Mouse (Mus musculus): Measurements from ENCODE around the gene Ankrd39.
"Not testable (repeated sequence)": the region's sequence is repeated elsewhere in the genome, so short reads cannot be mapped to it uniquely, and the experiment has no call there.

Gene Ankrd39

DNA sequence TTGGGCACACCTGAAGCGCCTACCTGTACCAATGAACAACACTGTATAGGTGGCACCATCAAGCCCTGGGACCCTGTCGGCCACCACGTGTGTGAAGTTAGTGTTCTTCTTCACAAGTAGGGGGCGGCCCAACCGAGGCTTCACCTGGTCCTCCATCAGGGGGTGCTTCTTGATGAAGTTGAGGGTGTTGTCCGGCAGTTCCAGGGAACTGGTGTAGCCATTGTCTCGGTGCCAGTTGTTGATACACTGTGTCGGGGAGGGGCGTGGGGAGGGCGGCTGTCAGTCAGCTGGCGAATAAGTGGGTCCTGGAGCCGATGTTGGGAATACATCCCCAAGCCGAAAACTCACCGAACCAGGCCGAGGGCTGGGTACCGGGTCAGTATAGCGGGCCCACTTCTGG, 4.7 kb upstream of the Ankrd39 start:
- no peak for DNase-seq (ENCODE audit: low spot score)

DNA sequence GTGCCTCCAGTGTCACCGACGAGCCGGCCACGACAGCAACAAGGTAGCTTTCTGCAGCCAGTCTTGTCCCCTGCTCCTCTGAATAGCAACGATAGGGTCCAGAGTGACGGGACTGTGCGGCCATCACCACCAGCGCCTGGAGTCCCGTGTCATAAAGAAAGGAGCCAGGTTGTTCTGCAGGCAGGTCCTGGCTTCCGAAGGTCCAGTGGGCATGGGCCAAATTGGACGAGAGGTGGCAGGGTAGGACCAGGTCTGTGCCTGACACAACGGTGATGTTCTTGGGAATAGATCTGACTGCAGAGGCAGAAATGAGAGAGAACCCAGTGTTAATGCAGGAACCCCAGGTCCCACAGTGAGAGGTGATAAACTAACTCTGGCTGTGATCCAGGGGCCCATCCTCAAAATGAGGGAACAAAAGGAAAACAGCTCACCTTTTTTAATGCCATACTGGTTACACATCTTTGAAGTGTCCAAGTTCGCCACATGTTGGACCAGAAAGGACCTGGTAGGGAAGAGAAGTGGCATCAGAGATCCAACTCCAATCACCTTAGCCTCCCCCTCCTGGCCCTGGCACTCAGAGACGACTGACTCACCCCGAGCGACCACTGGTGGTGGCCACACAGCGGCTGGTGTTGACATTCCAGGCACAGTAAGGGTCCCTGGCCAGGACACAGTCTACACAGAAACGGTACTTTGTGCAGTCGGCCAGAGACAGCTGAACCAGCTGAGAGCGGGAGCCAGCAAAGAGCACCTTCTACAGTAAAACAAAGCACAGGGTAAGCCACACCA, 3.0 kb upstream of the Ankrd39 start:
- no peak for DNase-seq (ENCODE audit: low spot score)

DNA sequence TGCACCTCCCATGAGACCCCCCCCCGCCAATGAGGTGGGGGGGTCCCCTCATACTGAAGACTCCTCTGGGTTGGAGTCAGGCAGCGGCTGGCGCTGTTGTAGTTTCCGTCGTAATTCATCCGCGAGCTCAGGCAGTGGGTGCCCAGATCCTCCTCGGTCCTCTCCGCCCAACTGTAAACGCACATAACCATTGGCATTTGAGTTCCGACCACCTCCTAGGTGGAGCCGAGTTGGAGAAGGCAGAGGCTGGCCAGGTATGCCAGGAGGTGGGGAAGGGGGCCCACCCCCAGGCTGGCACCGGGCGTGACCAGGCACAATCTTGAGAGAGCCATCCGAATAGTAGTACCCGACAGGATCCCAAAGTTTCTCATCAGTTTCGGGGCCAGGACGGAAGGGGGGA, 2.2 kb upstream of the Ankrd39 start:
- no peak for DNase-seq (ENCODE audit: low spot score)

DNA sequence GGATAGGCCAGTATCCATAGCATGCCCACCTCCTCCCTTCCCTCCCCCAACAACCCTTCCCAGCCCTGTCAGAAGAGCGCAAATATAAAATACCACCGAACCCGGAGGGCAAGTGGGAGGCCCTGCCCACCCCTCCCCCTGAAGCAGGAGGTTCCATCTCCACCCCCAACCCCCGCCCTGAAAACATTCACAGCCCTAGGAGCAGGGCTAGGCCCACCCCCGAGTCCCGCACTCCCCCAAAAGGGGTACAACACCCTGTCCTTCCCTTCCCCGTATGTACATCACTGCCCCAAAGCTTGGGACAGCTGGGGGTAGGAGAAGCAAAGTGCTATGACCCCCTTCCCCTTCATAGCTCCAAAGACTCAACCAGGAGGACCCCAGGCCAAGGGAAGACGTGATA, 1.5 kb upstream of the Ankrd39 start:
- DNase-seq (ENCODE audit: low spot score): no peak

DNA sequence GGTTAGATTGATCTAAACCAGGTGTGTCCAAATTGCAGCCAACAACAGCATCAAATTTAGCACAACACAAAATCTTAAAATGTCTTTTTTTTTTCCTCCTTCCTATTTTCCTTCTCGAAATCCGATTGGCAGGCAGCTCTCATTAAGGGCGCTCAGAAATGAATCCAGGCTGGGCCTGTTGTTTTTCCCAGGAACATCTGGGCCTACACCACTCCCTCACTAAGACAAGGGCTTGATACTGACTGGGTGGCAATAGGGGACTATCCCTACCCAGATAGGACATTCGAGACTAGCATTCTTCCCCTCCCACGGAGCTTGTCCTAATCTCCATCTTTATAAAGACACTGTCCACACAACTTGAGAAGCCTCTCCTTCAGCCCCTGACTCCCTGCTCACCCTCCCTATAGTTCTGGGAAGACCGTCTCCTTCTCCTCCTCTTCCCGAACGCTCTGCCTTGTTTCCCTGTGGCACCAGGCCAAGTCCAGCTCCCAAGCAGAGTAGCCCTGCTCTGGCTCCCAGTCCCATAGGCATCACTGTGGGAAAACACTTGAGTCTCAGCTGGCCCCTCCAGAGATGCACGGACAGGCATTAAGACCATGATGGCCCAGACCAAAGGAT, 845 bp upstream of the Ankrd39 start:
- DNase-seq (ENCODE audit: low spot score): peak; percentile 41

DNA sequence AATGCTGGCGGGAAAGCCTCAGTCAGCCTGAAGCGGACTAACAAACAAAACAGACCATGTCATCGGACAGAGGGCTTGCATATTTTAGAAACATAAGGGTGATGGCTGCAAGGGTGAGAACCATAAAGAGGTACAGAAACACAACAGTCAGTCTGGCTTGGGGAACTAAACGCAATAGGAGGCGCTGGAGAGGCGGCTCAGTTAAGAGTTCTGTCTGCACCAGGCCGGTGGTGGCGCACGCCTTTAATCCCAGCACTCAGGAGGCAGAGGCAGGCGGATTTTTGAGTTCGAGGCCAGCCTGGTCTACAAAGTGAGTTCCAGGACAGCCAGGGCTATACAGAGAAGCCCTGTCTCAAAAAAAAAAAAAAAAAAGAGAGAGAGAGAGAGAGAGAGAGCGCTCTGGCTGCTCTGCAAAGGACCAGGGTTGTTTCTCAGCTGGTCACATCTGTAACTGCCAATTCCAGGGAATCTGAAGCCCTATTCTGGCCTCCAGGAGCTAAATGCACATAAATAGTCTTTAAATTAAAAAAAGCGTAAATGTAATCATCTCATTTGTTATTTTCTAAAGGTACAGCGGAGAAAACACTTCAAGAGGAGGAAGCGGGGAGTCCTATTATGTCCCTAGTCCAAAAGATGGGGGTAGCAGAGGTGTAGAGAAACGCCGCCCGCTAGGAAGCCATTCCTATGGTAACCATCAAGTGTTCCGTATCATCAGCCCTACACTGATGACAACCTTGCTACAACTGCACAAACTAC, 1.2 kb downstream of the Ankrd39 start:
- DNase-seq (ENCODE audit: low spot score): no peak

DNA sequence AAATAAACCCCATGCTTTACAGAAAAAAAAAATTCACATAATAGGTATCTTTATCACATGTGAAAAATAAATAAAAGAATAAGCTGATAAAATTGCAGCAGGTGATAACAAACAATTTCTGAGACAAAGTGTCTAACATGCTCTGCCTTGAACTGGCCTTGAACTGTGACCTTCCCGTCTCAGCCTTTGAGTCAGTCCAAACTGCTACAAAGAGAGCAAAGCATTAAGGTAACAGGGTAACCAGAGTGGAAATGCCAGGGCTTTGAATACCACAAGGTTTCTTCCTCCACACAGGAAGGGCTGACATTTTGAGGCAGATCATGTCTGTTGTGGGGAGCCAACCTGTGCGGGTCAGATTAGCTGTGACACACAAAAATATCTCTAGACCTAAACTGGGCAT, 1.9 kb downstream of the Ankrd39 start:
- no peak for DNase-seq (ENCODE audit: low spot score)

DNA sequence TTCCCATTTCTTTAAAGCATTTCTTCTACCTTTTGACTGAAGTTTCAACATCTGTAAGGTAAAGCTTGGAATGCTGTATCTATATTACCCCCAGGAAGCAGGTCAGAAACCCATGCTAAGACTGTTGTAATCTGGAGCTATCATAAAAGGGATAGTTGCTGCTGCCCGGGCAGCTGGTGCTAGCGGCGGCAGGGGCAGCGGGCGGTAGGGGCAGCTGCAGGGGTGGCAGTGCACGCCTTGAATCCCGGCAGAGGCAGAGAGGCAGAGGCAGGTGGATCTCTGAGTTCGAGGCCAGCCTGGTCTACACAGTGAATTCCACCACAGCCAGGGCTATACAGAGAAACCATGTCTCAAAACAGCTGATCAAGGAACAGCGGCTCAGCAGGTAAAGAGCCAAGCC, 4.3 kb downstream of the Ankrd39 start:
- no peak for DNase-seq (ENCODE audit: low spot score)

DNA sequence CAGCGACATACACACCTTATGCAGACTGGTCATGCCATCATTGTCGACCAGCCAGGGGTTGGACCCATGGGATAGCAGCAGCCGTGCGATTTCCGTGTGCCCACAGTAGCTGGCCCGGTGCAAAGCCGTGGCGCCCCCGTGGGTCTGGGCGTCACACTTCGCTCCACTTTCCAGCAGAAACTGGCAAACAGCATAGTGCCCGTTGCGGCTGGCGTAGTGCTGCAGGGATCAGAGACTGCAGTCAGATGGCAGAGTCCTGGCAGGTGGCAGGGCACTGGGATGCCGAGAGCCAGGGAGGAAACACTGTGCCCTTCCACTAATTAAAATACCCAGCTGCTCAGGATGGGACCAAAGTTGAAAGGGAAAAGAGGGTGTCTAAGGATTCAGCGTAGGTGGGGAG, 5.4 kb downstream of the Ankrd39 start:
- DNase-seq (ENCODE audit: low spot score): no peak

DNA sequence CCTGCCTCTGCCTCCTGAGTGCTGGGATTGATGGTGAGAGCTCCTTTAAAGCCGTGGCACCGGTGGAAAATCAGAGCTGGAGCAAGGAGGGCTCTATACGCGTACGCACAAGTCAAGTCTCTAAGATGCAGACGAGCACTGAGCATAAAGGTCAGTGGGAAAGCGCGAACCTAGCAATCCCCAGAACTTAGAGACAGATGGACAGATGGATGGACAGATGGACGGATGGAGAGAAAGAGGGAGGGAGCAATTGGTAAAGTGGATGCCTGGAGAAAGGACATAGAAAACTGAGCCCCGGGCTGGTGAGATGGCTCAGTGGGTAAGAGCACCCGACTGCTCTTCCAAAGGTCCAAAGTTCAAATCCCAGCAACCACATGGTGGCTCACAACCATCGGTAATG, 6.4 kb downstream of the Ankrd39 start:
- DNase-seq (ENCODE audit: low spot score): no peak

DNA sequence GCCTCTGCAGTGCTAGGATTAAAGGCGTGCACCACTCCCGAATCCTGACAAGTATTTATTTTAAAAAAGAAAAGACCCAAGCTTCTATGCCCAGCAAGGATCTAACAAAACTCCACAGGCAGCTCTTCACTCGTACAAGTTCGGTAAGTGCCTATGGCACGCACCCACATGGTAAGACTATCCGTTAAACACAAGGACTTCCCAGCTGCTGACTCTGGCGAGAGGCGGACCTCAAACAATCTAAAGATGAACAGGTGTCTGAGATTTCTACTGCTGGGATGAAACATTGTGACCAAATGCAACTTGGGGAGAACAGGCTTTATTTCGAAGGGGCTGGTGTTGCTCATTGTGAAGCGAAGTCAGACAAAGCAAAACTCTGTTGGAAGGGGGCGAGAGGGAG, 7.1 kb downstream of the Ankrd39 start:
- no peak for DNase-seq (ENCODE audit: low spot score)

DNA sequence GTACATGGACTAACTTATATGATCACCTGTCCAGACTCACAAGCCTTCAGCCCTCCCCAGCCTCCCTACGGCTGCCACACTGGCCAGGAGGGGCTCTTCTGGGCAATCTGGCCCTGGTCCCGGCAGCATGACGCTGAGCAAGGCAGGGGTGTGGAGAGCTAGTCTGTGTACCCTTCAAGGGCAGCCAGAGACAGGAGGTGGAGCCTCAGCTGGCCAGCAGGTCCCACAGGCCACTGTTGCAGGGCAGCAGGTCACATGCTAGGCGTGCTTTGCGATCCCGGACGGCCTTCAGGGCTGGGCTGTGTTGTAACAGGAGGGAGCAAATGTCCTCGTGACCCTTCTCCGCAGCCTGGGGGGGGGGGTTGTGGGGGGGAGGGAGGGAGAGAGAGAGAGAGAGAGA, 8.1 kb downstream of the Ankrd39 start, which contains the start of gene Gm42417:
Gm42417 (minus strand) TSS at position 244 of the 400 bp plus-strand sequence.
- no peak for DNase-seq (ENCODE audit: low spot score)

DNA sequence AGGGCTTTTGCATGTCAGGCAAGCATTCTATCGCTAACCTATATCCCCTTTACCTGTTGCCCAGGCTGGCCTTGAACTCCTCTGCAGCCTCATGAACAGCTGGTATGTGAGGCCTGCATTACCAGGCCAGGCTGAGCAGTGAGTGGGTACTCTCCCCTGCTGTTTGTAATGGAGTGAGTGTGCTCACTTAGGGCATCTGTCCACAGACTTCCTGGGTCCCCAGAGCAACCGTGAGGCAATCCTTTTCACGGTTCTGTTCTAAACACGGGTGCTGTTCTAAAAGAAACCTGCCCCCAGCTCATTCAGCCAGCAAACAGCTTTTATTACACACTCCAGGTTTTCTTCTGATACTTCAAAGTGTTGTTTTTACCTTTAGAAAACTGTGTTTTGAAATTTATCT, 8.5 kb downstream of the Ankrd39 start:
- DNase-seq (ENCODE audit: low spot score): no peak

DNA sequence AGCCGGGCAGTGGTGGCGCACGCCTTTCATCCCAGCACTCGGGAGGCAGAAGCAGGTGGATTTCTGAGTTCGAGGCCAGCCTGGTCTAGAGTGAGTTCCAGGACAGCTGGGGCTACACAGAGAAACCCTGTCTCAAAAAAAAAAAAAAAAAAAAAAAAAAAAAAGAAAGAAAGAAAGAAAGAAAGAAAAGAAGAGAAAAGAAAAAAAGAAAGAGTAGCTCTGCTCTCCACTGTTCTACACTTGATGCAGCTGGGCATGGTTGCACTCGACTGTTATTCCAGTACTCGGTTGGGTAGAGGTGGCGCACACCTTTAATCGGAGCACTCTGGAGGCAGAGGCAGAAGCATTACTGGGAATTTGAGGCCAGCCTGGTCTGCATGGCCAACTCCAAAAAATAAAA, 10.5 kb downstream of the Ankrd39 start, which contains the start of gene Ankrd23:
Ankrd23 (minus strand) TSS at position 101 of the 400 bp plus-strand sequence.
- not testable (repeated sequence) for DNase-seq (ENCODE audit: low spot score)

DNA sequence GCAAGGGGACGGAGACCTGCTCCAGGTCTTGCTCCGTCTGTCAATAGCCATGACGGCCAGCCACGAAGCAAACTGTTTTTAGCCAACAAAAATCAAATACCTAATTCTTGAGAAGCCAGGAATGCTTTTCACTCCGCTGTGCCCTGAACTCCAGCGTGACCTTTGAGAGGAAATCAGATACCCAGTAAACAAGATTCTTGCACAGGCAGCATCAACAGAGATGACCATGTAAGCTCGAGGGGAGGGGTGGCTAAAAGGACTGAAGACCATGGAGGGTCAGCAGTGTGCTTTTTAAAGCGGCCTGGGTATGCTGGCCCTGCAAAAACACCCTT, 10.9 kb downstream of the Ankrd39 start:
- DNase-seq (ENCODE audit: low spot score): no peak

DNA sequence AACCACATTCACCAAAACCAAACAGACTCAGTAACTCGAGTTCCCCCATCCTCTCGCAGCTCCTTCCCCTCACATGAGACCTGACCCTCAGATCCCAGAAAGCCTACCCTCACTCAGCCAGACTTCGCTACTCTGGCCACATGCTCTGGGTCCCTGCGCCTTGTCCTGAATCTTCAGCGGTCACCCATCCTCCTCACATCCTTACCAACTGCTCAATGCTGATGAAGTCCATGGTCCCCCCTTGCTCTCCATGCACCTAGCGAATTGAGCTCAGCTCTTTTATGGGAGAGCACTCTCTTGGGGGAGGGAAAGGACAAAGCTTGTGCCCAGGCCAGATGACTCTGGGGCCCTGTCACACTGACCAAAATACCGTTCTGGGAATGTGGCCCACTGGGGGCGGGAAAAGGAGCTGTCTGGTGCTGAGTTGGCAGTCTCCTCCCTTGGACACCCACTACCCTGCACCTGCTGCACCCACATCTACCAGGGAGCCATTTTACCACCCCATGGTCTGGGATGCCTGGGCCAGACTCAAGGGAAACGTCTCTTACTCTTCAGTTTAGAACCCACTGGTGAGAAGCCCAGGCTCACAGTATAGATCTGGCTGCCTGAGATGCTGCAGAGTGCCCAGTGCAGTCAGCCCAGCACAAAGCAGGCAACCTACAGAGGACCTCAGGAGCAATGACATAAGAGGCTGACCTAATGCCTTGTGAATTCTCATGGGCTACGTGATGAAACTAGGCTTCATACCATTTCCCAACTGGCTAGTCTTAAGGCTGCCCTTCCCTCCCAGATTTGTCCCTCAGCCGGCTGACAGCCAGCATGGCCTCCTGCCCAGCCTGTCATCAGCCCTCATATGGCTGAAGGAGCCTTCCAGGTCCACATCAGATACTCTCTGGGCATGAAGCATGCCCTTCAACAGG, 11.5 kb downstream of the Ankrd39 start:
- no peak for DNase-seq (ENCODE audit: low spot score)

DNA sequence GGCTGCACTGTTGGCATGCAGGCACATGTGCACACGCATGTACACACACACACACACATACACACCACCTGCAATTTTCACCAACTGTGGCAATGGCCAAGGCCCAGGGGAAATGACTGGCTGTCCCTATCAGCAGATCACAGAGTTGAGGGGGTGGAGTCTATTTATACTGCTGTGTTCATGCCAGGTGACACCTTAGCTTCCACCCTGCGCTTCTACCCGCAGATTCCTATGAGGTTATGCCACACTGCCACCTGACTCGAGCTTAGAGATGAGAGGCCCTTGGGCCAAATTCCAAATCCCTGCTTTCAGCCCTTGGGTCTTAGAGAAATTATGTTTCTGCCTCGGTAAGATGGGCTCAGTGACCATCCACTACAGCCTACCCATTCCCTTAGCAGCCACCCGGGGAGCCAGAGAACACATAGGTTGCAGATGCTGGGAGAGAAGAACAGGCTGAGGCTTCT, 12.6 kb downstream of the Ankrd39 start:
- no peak for DNase-seq (ENCODE audit: low spot score)

DNA sequence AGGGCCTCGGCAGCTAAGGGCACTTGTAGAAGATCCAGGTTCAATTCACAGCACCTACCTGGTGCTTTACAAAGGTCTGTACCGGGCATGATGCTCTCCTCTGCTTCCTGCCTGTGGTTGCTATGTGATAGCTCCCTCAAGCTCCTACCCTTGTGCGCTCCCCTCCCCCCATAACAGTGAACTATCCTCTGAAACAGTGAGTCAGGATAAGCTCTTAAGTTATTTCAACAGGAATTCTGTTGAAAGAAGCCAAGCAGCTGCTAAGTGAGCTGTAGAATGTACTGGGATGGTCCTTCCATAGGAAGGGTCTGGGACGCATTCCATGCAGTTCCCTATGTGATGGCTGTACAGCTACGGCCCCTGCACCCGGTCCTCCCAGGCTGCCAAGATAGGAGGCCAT, 13.7 kb downstream of the Ankrd39 start:
- DNase-seq (ENCODE audit: low spot score): no peak

DNA sequence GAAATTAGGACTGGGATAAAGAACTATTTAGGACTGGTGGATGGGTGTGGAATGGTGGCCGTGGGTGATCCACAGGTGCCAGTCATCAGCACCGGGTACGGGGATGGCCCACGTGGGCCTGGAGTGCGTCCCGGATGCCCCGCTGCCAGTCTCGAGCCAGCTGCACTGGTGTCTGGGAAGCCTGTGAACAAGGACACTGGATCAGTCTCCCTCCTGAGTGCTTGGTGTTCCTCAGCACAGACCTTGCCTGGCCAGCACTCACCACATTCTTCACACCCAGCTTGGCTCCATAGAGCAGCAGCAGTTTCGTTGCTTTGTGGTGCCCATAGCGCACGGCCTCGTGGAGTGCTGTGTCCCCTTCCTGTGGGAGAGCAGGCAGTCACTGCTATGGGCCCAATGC, 15.8 kb downstream of the Ankrd39 start:
- DNase-seq (ENCODE audit: low spot score): no peak

DNA sequence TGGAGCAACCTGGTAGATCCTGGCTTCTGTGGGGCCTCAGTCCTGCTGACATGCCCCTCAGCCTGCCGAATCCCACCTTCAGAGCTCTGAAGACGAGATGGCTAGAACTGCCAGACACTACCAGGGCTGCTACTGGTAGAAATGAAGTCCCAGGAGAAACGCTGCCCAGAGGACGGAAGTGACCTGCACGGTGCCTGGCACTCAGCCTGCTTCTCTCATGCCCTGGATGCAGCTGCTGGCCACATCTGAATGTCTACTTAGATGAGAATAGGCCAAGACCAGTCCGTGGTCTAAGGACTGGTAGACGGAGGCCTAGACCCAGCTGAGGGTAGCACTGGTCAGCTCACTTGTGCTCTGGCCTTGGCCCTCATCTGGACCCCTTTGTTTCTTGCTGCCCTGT, 16.3 kb downstream of the Ankrd39 start:
- DNase-seq (ENCODE audit: low spot score): no peak

DNA sequence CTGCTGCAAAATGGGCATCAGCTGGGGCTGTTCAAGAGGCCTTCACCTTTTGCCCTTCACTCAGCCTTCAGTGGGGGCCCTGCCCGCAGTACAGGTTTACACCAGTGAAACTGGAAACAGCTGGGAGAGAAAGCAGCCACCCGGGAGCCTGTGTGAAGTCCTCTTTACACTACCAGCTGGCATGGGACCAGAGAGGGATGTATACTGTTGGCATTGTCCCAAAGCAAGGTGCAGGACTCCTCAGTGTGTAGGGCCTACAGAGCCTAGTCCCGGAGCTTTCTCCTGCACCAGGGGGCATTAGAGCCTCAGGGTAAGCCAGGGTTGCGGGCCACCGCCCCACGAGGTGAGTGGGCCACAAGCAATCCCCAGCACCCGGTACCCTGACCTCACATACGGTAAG, 16.8 kb downstream of the Ankrd39 start:
- DNase-seq (ENCODE audit: low spot score): no peak

DNA sequence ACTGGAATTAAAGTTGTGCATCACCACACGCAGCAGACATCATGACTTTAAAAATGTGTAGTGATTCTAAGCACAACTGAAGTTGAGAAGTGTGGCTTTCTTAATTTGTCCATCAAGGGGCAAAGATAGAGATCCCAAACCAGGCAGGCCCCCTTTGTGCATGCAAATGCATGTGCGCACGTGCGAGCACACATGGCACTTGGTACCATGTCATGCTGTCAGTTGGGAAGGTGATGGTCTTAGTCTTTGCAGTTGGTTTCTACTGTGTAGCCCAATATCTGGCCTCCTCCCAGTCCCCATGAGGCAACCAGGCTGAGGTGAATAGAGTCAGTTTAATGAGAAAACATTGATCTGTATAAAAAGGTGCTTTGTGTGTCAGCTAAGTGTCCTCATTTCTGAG, 17.4 kb downstream of the Ankrd39 start:
- DNase-seq (ENCODE audit: low spot score): no peak
